Mouse (Mus musculus) midbrain, embryonic 12.5 days (tissue): Measurements from ENCODE around the gene Cnih4. TPM values are rescaled to one million over a fixed set of nuclear protein-coding genes. Genes with fewer than 3 reads are reported as not detected.

Experiments
- ATAC-seq: fragments of 200-750 bp; cut with Nextera tagmentation; 2 replicates; pipeline ENCODE4 v1.8.0; 2017; ENCODE audit warnings: low read depth, moderate TSS enrichment, moderate library complexity; ENCODE audit not compliant: low FRiP score
- H3K27ac ChIP-seq: fragments of 300-500 bp; sonication (generic); replicated peaks from 2 replicates; pipeline ENCODE4 v1.5.1; 2016; ENCODE audit warnings: mild to moderate bottlenecking
- H3K27me3 ChIP-seq: fragments of 300-500 bp; sonication (generic); 2 replicates; pipeline ENCODE4 v1.6.1; 2016; ENCODE audit warnings: mild to moderate bottlenecking
- H3K36me3 ChIP-seq: fragments of 300-500 bp; sonication (generic); 2 replicates; pipeline ENCODE4 v1.6.1; 2016
- H3K4me1 ChIP-seq: fragments of 300-500 bp; sonication (generic); 2 replicates; pipeline ENCODE4 v1.6.1; 2016
- H3K4me2 ChIP-seq: fragments of 300-500 bp; sonication (generic); replicated peaks from 2 replicates; pipeline ENCODE4 v1.6.1; 2016; ENCODE audit warnings: mild to moderate bottlenecking, moderate library complexity
- H3K4me3 ChIP-seq: fragments of 300-500 bp; sonication (generic); 2 replicates; pipeline ENCODE4 v1.5.1; 2016; ENCODE audit warnings: mild to moderate bottlenecking
- H3K9ac ChIP-seq: fragments of 300-500 bp; sonication (generic); replicated peaks from 2 replicates; pipeline ENCODE4 v1.6.1; 2016; ENCODE audit warnings: mild to moderate bottlenecking, moderate library complexity
- H3K9me3 ChIP-seq: fragments of 300-500 bp; sonication (generic); 2 replicates; pipeline ENCODE4 v1.6.1; 2016; ENCODE audit warnings: mild to moderate bottlenecking
- WGBS: fragments of 180-500 bp; shearing (Covaris S2); methylation state at CpG from one replicate; pipeline ENCODE4 v1.1.7; 2016; 5-methylcytosine and 5-hydroxymethylcytosine counted together
- polyA plus RNA-seq: library from polyadenylated mRNA; unstranded; fragments of >200 nt; fragmentation: Nextera tagmentation; extraction: Ambion mirVana; gene quantifications from 2 replicates; pipeline ENCODE4 v1.2.1, GENCODE M21; 2016

Cnih4 gene
- 78.7 and 85.2 TPM in 2 replicates for polyA plus RNA-seq

DNA sequence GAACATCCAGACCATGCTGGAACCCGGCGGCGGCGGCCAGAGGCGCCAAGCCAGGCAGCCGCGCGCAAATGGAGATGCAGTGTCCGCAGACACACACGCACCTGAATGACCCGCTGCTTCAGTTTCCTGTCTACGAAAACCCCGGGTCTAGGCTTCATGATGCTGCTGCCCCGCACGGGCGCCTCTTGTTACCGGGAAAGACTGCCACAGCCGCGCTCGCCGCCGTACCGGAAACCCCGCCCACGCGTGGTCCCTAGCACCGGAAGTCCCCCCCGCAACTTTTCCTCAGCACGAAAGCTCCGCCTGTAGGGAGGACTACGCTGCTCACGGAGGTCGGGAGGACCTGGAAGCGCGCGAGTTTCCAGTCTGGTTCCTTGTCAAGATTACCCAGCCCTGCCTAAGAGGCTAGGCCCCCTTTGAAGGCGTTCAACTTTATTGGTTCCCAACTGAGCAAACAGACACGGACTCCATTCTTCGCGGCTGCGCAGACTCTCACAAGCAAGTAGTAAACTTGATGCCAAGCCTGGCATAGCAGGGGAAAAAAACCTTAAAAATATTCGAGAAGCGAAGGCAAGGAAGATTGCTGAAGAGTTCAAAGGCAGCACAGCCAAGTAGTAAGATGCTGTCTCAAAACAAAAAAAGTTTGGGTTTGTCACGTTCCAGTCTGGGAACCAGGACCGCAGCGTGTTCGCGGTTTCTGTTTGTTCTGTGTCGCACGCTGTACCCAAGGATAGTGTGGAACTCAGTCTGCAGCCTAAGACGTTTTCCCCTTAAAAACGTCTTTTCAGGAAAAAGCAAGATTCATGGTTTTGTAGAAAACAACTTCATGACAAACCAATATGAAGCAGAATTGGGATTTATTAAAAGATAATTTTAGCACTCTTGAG is at the start of gene Cnih4, which contains the start of gene Nvl:
Gene Cnih4, plus strand, starts transcription at position 744 of the 887 bp plus-strand sequence.
Gene Nvl, minus strand, starts transcription at position 255 of the 887 bp plus-strand sequence.
- no peaks in the 10 kb centered on the region for H3K27me3 ChIP-seq
- H3K36me3 ChIP-seq, result peaks cover 18% of the 10 kb centered on the region
- WGBS, result under 1% methylated on average over 52 of the region's 52 CpGs
- peak; percentile 100 for ATAC-seq
- peaks cover 26% of the 10 kb centered on the region for H3K4me1 ChIP-seq
- no peaks in the 10 kb centered on the region for H3K9me3 ChIP-seq
- peak within 1 kb of the TSS; percentile 75 for H3K27ac ChIP-seq
- H3K4me3 ChIP-seq, result peak within 1 kb of the TSS; percentile 83
- peak within 1 kb of the TSS; percentile 72 for H3K4me2 ChIP-seq
- peak within 1 kb of the TSS; percentile 73 for H3K9ac ChIP-seq

DNA sequence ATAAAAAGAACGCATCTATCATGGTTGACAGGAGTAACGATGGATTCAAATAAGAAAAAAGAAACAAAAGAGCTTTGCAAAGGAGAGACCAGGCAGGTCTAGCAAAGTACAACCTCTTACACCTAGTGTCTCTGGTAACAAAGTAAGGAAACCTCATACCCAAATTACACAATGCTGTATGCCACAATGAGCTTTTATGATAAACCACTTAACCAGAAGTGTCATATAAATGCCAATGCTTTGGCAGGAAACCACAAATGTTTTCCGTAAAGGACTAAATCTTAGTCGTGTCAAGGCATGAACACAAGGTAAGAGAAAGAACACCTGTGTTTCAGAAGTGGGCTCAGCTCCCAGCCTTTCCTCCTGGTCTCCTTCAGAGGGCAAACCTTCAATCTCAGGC is 27.4 kb upstream of the Cnih4 start:
- WGBS, result 96% methylated on average over 4 of the region's 4 CpGs
- Histone ChIP-seq H3K27me3 (no peaks in the 10 kb centered on the region), H3K4me3 (no peak overlapping the region), H3K4me2 (no peak overlapping the region), H3K36me3 (peaks cover 80% of the 10 kb centered on the region), H3K9me3 (no peaks in the 10 kb centered on the region), H3K9ac (no peak overlapping the region), H3K27ac (no peak overlapping the region), H3K4me1 (no peaks in the 10 kb centered on the region)
- ATAC-seq, result no peak

DNA sequence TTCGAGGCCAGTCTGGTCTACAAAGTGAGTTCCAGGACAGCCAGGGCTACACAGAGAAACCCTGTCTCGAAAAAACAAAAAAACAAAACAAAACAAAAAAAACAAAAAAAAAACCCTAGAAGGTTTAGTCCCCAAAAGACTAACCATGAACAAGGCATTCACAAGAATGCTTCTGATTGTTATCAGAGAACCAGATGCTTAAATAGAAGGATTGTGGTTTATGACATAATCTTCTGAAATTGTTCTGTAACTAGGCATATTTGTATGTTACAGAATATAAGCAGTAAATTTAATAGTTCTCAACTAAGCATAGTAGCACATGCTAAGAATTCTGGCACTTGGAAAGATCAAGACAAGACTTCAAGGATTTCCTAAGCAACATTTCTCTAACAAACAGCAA is 20.3 kb upstream of the Cnih4 start:
- Histone ChIP-seq H3K27me3 (no peaks in the 10 kb centered on the region), H3K9ac (no peak overlapping the region), H3K9me3 (no peaks in the 10 kb centered on the region), H3K4me3 (no peak overlapping the region), H3K36me3 (peaks cover 84% of the 10 kb centered on the region), H3K27ac (no peak overlapping the region), H3K4me2 (no peak overlapping the region), H3K4me1 (no peaks in the 10 kb centered on the region)
- 88% methylated on average over 2 of the region's 2 CpGs for WGBS
- no peak for ATAC-seq

DNA sequence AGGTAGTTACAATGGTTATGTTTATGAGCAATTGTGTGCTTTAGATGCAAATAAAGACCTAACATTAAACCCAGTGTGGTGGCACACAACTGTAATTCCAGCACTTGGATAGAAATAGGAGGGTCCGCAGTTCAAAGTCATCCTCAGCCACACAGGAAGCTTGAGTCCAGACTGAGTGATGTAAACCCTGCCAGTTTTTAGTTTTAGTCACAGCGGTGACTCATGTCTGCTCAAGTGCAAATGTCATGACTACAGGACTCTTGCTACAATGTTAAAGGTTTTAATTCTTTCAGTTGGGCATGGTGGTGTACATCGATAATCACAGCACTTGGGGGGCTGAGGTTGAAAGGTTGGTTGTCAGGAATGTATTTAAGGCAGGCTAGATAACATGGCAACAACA is 18.6 kb upstream of the Cnih4 start:
- WGBS, result 99% methylated on average over 3 of the region's 3 CpGs
- Histone ChIP-seq H3K4me2 (no peak overlapping the region), H3K9ac (no peak overlapping the region), H3K9me3 (no peaks in the 10 kb centered on the region), H3K36me3 (peaks cover 86% of the 10 kb centered on the region), H3K27me3 (no peaks in the 10 kb centered on the region), H3K4me1 (no peaks in the 10 kb centered on the region), H3K4me3 (no peak overlapping the region), H3K27ac (no peak overlapping the region)
- no peak for ATAC-seq

DNA sequence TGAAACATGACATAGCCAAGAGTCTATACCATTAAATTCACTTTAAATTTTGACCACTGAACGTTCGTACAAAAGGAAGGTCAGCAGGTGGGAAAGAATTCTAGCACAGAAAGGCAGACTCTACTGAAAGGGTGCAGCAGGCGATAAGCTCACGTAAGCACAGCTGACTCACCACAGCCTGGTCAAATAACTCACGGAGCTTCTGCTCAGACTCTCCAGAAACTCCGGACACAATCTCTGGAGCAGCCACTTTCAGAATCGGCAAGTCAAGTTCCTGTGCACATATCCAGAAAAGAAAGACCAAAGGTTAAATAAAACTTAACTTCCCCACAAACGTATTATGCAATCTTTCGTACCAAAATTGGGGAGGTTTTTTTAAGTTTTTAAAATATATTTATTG is 17.7 kb upstream of the Cnih4 start:
- Histone ChIP-seq H3K27me3 (no peaks in the 10 kb centered on the region), H3K4me1 (no peaks in the 10 kb centered on the region), H3K4me2 (no peak overlapping the region), H3K4me3 (no peak overlapping the region), H3K9ac (no peak overlapping the region), H3K9me3 (no peaks in the 10 kb centered on the region), H3K27ac (no peak overlapping the region), H3K36me3 (peaks cover 84% of the 10 kb centered on the region)
- ATAC-seq, result no peak
- 93% methylated on average over 9 of the region's 9 CpGs for WGBS

DNA sequence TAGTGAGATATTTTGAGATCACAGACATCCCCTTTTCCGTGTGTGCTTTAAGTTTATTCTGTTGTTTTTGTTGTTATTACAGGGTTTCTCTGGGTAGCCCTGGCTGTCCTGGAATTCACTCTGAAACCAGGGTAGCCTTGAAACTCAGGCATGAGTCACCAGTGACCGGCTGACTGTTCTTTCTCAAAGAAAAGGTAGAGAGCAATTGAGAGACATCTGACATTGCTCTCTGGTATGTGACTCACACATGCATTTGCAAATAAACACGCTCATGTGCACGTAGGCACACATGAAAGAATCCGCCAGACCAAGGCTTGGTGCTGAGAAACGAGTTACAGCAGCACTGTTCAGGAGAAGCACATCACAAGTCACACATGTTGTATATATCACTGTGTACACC is 12.6 kb upstream of the Cnih4 start:
- H3K4me3 ChIP-seq, result no peak overlapping the region
- H3K9me3 ChIP-seq, result no peaks in the 10 kb centered on the region
- no peaks in the 10 kb centered on the region for H3K27me3 ChIP-seq
- H3K4me1 ChIP-seq, result no peaks in the 10 kb centered on the region
- H3K27ac ChIP-seq, result no peak overlapping the region
- ATAC-seq, result no peak
- H3K4me2 ChIP-seq, result no peak overlapping the region
- H3K36me3 ChIP-seq, result peaks cover 84% of the 10 kb centered on the region
- no peak overlapping the region for H3K9ac ChIP-seq
- WGBS, result 92% methylated on average over 6 of the region's 6 CpGs

DNA sequence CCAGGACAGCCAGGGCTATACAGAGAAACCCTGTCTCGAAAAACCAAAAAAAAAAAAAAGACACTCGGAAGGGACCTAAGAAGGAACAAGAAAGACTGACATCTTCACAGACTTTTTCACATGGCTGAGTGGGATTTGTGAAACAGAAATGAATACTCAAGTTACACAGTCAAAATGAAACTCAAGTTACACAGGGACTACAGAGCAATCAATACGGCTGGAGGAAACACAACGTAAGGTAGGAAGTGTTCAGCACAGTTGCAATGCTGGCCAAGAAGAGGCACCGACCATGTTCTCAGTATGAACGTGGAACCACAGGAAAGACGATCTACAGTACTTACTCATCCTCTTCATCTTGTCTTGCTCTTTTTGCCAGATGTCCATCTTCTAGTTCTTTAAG is 5.8 kb upstream of the Cnih4 start:
- H3K27ac ChIP-seq, result no peak overlapping the region
- no peak overlapping the region for H3K4me2 ChIP-seq
- H3K4me3 ChIP-seq, result no peak overlapping the region
- no peaks in the 10 kb centered on the region for H3K27me3 ChIP-seq
- 96% methylated on average over 7 of the region's 7 CpGs for WGBS
- H3K9me3 ChIP-seq, result no peaks in the 10 kb centered on the region
- no peak for ATAC-seq
- no peak overlapping the region for H3K9ac ChIP-seq
- H3K4me1 ChIP-seq, result peaks cover 9% of the 10 kb centered on the region
- peaks cover 63% of the 10 kb centered on the region for H3K36me3 ChIP-seq

DNA sequence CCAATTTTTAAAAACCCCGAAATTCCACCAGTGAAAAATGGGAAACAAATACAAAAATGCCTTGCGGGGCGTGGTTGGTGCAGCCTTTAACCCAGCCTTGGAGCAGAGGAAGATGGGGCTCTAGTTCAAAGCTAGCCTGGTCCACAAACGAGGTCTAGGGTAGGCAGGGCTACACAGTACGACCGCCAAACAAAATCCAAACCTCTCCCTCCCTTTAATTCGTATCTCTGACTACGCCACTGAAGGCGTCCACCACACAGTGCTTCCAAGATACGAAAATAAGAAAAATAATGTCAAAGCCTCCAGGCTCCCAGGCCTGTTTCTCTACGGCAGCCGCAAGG is 914 bp upstream of the Cnih4 start:
- Histone ChIP-seq H3K27ac (peak overlapping the region; percentile 75), H3K4me3 (peak overlapping the region; percentile 83), H3K36me3 (peaks cover 23% of the 10 kb centered on the region), H3K4me2 (peak overlapping the region; percentile 72), H3K4me1 (peaks cover 26% of the 10 kb centered on the region), H3K9ac (peak overlapping the region; percentile 73), H3K9me3 (no peaks in the 10 kb centered on the region), H3K27me3 (no peaks in the 10 kb centered on the region)
- under 1% methylated on average over 12 of the region's 12 CpGs for WGBS
- ATAC-seq, result no peak

DNA sequence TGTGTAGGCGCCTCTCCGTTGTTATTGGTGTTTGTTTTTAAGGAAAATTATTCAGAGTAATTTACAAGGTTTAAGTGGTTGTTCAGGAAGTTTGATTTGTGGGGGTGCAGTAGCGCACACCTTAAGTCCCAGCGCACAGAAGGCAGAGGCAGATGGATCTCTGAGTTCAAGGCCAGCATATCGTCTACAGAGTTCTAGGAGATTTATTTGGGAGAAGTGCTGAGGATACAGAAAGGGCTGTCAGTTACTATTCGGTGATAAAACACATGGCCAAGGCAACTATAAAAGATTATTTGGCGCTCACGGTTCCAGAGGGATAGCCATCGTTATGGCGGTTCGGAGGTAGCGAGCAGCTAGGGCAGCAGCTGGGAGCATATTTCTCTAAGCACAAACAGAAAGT is 473 bp downstream of the Cnih4 start:
- peak overlapping the region; percentile 72 for H3K4me2 ChIP-seq
- H3K4me1 ChIP-seq, result peaks cover 26% of the 10 kb centered on the region
- no peaks in the 10 kb centered on the region for H3K27me3 ChIP-seq
- H3K4me3 ChIP-seq, result peak overlapping the region; percentile 83
- peaks cover 12% of the 10 kb centered on the region for H3K36me3 ChIP-seq
- no peak for ATAC-seq
- WGBS, result 22% methylated on average over 12 of the region's 12 CpGs
- H3K27ac ChIP-seq, result 0 out of 2 replicates have a peak overlapping the region, but pooled peaks have one; percentile 75
- peak overlapping the region; percentile 73 for H3K9ac ChIP-seq
- no peaks in the 10 kb centered on the region for H3K9me3 ChIP-seq

DNA sequence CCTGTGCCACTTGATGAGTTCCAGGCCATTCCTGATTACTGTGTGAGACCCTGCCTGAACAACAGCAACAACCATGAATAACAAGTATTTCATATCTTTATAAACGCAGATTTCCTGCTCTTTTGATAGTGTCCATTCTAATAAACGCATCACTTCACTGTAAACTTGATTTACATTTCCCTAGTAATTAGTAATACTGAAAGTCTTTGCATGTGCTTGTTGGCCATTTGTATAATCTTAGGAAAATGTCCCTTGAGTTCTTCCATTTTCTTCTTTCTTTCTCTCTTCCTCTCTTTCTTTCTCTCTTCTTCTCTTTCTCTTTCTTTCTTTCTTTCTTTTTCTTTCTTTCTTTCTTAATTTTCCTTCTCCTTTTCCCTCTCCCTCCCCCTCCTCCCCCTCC is 1.7 kb downstream of the Cnih4 start:
- Histone ChIP-seq H3K4me1 (peaks cover 26% of the 10 kb centered on the region), H3K4me3 (no peak overlapping the region), H3K36me3 (no peaks in the 10 kb centered on the region), H3K4me2 (no peak overlapping the region), H3K9me3 (no peaks in the 10 kb centered on the region), H3K27me3 (no peaks in the 10 kb centered on the region), H3K9ac (peak overlapping the region; percentile 16; the same call in 1 of the 2 replicates), H3K27ac (no peak overlapping the region)
- no peak for ATAC-seq
- 93% methylated on average over 2 of the region's 2 CpGs for WGBS

DNA sequence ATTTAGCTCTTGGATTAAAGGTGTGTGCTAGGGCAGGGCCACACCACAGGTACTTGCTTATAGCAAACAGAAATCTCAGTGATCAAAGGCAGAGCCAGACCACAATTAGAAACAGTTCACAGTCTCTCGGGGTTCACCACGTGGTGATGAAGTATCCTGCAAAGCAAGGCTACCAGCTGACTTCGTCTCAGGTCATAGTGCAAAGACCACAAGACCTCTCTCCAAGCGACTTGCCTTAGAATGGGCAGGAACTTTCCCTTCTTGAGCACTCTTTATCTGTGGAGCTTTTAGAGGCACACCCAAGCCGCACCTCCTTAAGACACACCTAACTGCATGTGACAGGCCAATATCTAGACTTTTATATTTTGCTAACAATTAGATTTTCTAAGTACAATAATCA is 4.0 kb downstream of the Cnih4 start:
- H3K9ac ChIP-seq, result no peak overlapping the region

DNA sequence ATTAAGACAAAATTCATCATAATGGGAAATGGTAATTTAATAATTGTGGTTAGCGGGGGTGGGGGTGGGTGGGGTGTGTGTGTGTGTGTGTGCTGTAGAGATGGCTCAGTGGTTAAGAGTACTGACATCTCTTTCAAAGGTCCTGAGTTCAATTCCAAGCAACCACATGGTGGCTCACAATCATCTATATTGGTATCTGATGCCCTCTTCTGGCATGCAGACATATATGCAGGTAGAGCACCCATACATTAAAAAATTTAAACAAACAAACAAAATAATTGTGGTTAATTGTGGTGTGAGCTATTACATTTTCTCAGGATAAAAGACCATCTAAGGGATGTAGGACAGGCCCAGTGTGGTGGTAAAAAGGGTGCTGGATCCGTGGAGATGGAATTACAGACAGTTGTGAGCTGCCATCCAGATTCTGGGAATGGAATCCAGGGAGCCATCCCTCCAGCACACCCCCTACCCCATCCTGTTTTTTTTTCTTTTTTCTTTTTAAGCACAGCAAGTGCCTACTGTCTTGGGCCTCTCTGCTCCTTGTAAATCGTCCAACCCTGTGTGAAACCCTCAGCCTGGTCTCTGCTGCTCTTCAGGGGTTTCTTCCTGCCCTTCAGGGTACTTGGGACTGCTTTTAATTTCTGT is 5.0 kb downstream of the Cnih4 start:
- no peak for ATAC-seq
- 86% methylated on average over 3 of the region's 3 CpGs for WGBS
- H3K27ac ChIP-seq, result no peak overlapping the region

More for the DNA sequence above, 4.0 kb downstream of the Cnih4 start:
- no peaks in the 10 kb centered on the region for H3K36me3 ChIP-seq
- no peaks in the 10 kb centered on the region for H3K27me3 ChIP-seq
- H3K27ac ChIP-seq, result no peak overlapping the region
- 70% methylated on average over 5 of the region's 5 CpGs for WGBS
- H3K9me3 ChIP-seq, result no peaks in the 10 kb centered on the region
- no peak overlapping the region for H3K4me3 ChIP-seq
- peaks cover 32% of the 10 kb centered on the region for H3K4me1 ChIP-seq
- ATAC-seq, result no peak
- H3K4me2 ChIP-seq, result no peak overlapping the region

More for the DNA sequence above, 5.0 kb downstream of the Cnih4 start:
- Histone ChIP-seq H3K4me1 (peaks cover 32% of the 10 kb centered on the region), H3K36me3 (peaks cover 5% of the 10 kb centered on the region), H3K9ac (no peak overlapping the region), H3K4me3 (no peak overlapping the region), H3K4me2 (no peak overlapping the region), H3K27me3 (no peaks in the 10 kb centered on the region), H3K9me3 (no peaks in the 10 kb centered on the region)
